Mouse (Mus musculus): ENCODE measurements around the gene Pmf1.

The Pmf1 gene

GRCm38 (mm10) chr3:88409741-88410644 lies at the start of gene Pmf1:
Gene Pmf1 (minus strand): TSS chr3:88410331.
- DNase-seq (ENCODE audit: low read depth) = peak; percentile 94

- no peak for DNase-seq (ENCODE audit: low read depth)
Observed at GRCm38 (mm10) chr3:88458778-88459219, 48.7 kb upstream of the Pmf1 start.

GRCm38 (mm10) chr3:88456746-88457532 lies 46.8 kb upstream of the Pmf1 start:
- DNase-seq (ENCODE audit: low read depth) = peak; percentile 54

GRCm38 (mm10) chr3:88456313-88456712 lies 46.2 kb upstream of the Pmf1 start:
- no peak for DNase-seq (ENCODE audit: low read depth)

GRCm38 (mm10) chr3:88455588-88456264 lies 45.6 kb upstream of the Pmf1 start:
- DNase-seq (ENCODE audit: low read depth) = no peak

GRCm38 (mm10) chr3:88454762-88455587 lies 44.8 kb upstream of the Pmf1 start:
- DNase-seq (ENCODE audit: low read depth) = peak; percentile 39

- peak; percentile 82 for DNase-seq (ENCODE audit: low read depth)
Observed at GRCm38 (mm10) chr3:88453986-88454385, 43.9 kb upstream of the Pmf1 start.

GRCm38 (mm10) chr3:88453369-88453768 lies 43.2 kb upstream of the Pmf1 start:
- peak; percentile 73 for DNase-seq (ENCODE audit: low read depth)

GRCm38 (mm10) chr3:88452716-88453115 lies 42.6 kb upstream of the Pmf1 start:
- no peak for DNase-seq (ENCODE audit: low read depth)

GRCm38 (mm10) chr3:88452246-88452645 lies 42.1 kb upstream of the Pmf1 start:
- peak; percentile 63 for DNase-seq (ENCODE audit: low read depth)

GRCm38 (mm10) chr3:88450379-88451131 lies 40.4 kb upstream of the Pmf1 start:
- no peak for DNase-seq (ENCODE audit: low read depth)

- DNase-seq (ENCODE audit: low read depth) = no peak
Observed at GRCm38 (mm10) chr3:88449395-88450023, 39.4 kb upstream of the Pmf1 start.

GRCm38 (mm10) chr3:88448443-88448842 lies 38.3 kb upstream of the Pmf1 start:
- no peak for DNase-seq (ENCODE audit: low read depth)

- no peak for DNase-seq (ENCODE audit: low read depth)
Observed at GRCm38 (mm10) chr3:88447676-88448183, 37.6 kb upstream of the Pmf1 start.

GRCm38 (mm10) chr3:88446471-88447123 lies 36.5 kb upstream of the Pmf1 start:
- DNase-seq (ENCODE audit: low read depth) = no peak

GRCm38 (mm10) chr3:88442888-88443287 lies 32.8 kb upstream of the Pmf1 start:
- no peak for DNase-seq (ENCODE audit: low read depth)

GRCm38 (mm10) chr3:88442488-88442887 lies 32.4 kb upstream of the Pmf1 start:
- no peak for DNase-seq (ENCODE audit: low read depth)

- DNase-seq (ENCODE audit: low read depth) = peak; percentile 73
Observed at GRCm38 (mm10) chr3:88440500-88441381, 30.6 kb upstream of the Pmf1 start.
